Comparison of ENCODE assay signal across 17 mouse cellular contexts in the genomic region with DNA sequence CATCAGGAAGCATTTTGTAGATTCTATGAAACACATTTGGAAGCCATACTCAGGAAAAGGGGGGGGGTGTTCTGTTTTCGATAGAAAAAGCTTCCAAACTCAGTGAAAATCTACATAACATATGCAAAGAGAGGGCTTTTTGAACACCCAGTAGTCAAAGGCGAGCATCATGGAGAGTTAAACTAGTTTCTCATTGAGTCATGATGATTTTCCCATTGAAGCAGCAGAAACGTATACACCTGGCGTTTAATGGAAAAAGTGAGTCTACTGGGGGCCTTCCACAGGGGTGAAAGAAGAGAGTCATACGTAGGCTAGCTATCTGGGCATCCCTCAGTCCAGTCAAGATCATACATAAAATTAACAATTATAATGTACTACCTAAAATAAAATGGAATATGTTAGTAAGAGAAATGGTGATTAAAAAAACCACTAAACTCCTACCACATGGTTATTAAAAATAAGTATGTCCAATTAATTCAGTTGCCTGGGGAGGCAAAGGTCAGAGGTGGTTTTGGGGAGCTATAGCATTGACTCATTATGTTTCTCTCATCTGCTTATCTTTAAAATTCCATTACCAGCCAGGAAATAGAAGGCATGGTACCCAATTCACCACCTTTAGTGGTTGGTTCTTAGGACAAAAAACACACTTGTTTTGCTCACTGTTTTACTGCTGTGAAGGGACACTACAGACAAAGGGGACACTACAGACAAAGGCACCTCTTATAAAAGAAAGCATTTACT.
"Had no signal": no experiment of that assay in that cellular context is flagged by ENCODE, and none has a peak within 500 bp of the region (broad histone marks: within the 10 kb centered on the region; RNA-seq: fewer than 3 reads in every experiment).

No protein-coding gene starts in this region.

- H3K27me3 ChIP-seq: limb, embryonic 12.5 days; limb, embryonic 15.5 days; midbrain, embryonic 13.5 days had no signal

- H3K27ac ChIP-seq: kidney, postnatal 0 days; layer of hippocampus, adult 2 months; limb, embryonic 12.5 days; limb, embryonic 15.5 days; liver, embryonic 14.5 days; midbrain, embryonic 10.5 days; midbrain, embryonic 13.5 days had no signal

- H3K4me2 ChIP-seq: limb, embryonic 12.5 days; limb, embryonic 15.5 days; liver, embryonic 11.5 days; lung, embryonic 14.5 days; midbrain, embryonic 13.5 days had no signal

- H3K9ac ChIP-seq: limb, embryonic 12.5 days; limb, embryonic 15.5 days; liver, embryonic 14.5 days; liver, postnatal 0 days; lung, embryonic 14.5 days; midbrain, embryonic 13.5 days had no signal

- H3K9me3 ChIP-seq: limb, embryonic 12.5 days; limb, embryonic 15.5 days; midbrain, embryonic 10.5 days; midbrain, embryonic 13.5 days had no signal

- H3K4me3 ChIP-seq: layer of hippocampus, adult 2 months; limb, embryonic 12.5 days; limb, embryonic 15.5 days; megakaryocyte, embryonic 14.5 days; midbrain, embryonic 10.5 days; midbrain, embryonic 13.5 days; myocyte had no signal

- DNase-seq: kidney, postnatal 25 days; layer of hippocampus, adult 9-11 months; liver, postnatal 0 days; lung, embryonic 14.5 days; lung, postnatal 36 days; thymus, adult 18-20 months; thymus, postnatal 36 days had no signal

- H3K36me3 ChIP-seq: limb, embryonic 12.5 days; limb, embryonic 15.5 days; midbrain, embryonic 10.5 days; midbrain, embryonic 13.5 days had no signal

- H3K4me1 ChIP-seq: midbrain, embryonic 13.5 days had no signal
